In genomic region chr2:165792431-165793282, GRCm38 (mm10) we compare ENCODE assay signal across 10 mouse cellular contexts.
DNase-seq lines count a peak whose midpoint lies in the region; ATAC-seq lines count a peak whose summit lies in the region.
"Had no signal": no experiment of that assay in that cellular context is flagged by ENCODE, and none has a peak within 500 bp of the region (broad histone marks: within the 10 kb centered on the region; RNA-seq: fewer than 3 reads in every experiment).

No protein-coding gene starts in this region.

- H3K4me1 ChIP-seq in megakaryocyte, embryonic 14.5 days = peaks cover 89% of the 10 kb centered on the region

- no peak for ATAC-seq in megakaryocyte, adult 5-6 weeks (ENCODE audit: poor library complexity, severe bottlenecking)

- DNase-seq in T-cell, adult 2 months (ENCODE audit: low spot score) = peak; percentile 77
- peak; percentile 74 for DNase-seq in naive thymus-derived CD4-positive, alpha-beta T cell, adult 2 months (ENCODE audit: low read depth)
- DNase-seq in thymus, postnatal 36 days = peak; percentile 48 to 66
- no peak for DNase-seq in cerebellum, postnatal 25 days
- DNase-seq in layer of hippocampus, adult 9-11 months = no peak
- DNase-seq in urinary bladder, postnatal 36 days (ENCODE audit: low spot score in 2 of 2) = no peak

- peaks cover 95% of the 10 kb centered on the region for H3K36me3 ChIP-seq in megakaryocyte, embryonic 14.5 days (replicated peaks; ENCODE audit: low read length)

- H3K27me3 ChIP-seq in megakaryocyte, embryonic 14.5 days (replicated peaks) = no peaks in the 10 kb centered on the region
- H3K27me3 ChIP-seq: limb, embryonic 15.5 days had no signal

- no peaks in the 10 kb centered on the region for H3K9me3 ChIP-seq in megakaryocyte, embryonic 14.5 days
- H3K9me3 ChIP-seq: heart, embryonic 10.5 days; limb, embryonic 15.5 days had no signal

- peak overlapping the region; percentile 83 for H3K4me3 ChIP-seq in megakaryocyte, embryonic 14.5 days (replicated peaks)
- H3K4me3 ChIP-seq: heart, embryonic 10.5 days; limb, embryonic 15.5 days had no signal

Comparison
In these comparisons a context has a peak if more than half of its experiments do, and no peak if none do; other contexts are left out.
1. DNase-seq: peak in T-cell, adult 2 months (single experiment), naive thymus-derived CD4-positive, alpha-beta T cell, adult 2 months (single experiment) and thymus, postnatal 36 days (2 of 2); none in cerebellum, postnatal 25 days (0 of 2), layer of hippocampus, adult 9-11 months (single experiment) and urinary bladder, postnatal 36 days (0 of 2).